Mouse (Mus musculus): Measurements from ENCODE around the gene Col5a1.

The Col5a1 gene

DNA sequence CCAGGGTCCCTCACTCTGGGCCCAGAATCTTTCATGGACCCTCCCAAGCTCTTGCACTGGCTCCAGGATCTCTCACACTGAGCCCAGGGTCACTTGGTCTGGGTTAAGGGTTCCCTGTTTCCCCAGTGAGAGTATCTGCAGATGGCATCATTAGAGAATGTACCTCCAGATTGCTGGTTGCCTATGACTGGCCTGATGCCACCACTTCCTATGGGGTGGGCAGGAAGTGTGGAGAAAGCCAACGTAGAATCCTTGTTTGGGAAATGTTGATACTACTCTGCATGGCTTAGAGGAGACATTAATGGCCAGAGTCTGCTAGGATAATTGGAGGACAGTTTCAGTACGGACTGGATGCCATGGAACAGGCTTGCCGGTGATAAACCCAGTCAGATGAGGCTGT lies 76.2 kb downstream of the Col5a1 start:
- DNase-seq (ENCODE audit: inconsistent ontology term), result no peak

DNA sequence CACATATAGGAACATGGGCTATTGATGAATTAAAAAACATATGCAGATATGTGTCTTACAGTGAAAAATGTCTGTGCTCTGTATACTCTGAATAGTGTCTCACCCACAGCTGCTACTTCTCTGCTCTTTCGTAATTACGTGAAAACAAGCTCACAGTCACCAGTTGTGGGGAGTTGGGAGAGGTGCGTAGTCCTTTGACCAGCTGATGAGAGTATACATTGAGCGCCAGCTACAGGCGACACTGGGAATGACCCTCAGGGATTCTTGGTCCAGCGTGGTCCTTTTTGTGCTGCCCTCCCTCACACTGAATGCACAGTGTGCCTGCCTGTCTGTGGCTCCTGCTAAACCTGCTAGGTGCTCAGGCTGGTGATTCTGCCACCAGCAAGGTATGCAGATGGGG lies 82.9 kb downstream of the Col5a1 start:
- peak; percentile 28 for DNase-seq (ENCODE audit: inconsistent ontology term)

DNA sequence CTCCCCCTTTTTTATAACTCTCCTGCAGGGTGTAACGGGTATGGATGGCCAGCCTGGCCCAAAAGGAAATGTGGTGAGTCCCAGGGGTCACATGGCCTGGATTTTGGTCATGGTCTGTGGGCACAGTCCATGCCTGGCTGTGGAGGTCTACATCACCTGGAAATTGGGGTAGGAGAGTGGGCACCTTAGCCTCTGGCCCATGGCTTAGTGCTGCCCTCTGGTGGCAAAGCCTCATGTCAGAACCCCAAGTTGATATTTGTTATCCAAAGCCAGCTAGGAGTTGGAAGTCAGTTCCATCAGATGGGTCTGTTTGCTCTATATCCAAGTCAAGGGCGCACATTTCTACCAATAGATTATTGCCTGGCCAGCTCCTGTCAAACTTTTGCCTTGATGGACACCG lies 87.6 kb downstream of the Col5a1 start:
- peak; percentile 24 for DNase-seq (ENCODE audit: inconsistent ontology term)

DNA sequence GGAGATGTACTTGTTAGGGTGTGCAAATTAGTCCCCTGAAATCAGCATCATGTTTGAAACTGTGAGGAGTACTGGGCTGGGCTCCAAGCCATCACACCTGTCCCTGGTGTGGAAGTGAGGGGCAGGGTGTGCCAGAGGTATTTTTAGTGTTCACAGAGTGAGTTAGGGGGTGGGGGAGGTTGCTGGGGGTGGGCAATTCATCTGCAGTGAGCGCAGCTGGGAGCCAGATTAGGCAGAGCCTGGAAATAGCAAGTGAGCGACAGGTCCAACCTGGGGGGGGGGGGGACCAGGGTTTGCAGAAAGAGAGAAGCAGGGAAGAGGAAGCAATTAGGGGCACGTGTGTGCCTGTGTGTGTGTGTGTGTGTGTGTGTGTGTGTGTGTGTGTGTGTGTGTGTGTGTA lies 89.6 kb downstream of the Col5a1 start:
- no peak for DNase-seq (ENCODE audit: inconsistent ontology term)

DNA sequence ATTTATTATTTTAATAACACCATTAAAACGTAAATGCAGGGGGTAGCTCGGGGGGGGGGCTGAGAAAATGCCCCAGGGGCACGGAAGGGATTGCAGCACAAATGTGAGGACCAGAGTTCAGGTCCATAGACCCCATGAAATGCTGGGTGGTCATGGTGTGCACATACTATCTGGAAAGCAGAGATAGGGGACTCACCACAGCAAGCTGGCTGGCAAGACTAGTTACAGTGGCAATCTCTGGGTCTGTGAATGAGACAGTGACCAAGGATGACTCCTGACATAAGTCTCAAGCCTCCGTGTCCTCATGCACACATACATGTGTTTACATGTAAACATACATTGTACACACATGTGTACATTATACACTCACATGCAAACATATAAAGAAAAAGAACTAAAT lies 90.3 kb downstream of the Col5a1 start:
- no peak for DNase-seq (ENCODE audit: inconsistent ontology term)

DNA sequence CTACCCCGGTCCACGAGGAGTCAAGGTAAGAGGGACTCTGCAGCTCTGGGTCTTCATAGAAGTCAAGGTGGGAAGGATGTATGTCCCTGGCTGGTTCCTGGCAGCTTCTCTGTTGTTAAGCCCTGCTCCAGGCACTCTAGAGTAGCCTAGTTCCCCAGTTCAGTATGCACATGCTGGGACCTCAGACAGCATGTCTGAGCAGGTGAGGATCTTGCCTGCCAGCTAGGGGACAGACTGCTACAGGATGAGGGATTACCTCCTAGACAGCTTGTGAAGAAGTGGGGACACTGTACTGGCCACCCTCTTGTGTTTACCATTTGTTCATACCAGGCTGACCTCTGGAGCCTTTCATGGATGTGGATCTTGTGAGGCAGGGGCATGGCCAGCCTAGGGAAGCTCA lies 94.8 kb downstream of the Col5a1 start:
- no peak for DNase-seq (ENCODE audit: inconsistent ontology term)

DNA sequence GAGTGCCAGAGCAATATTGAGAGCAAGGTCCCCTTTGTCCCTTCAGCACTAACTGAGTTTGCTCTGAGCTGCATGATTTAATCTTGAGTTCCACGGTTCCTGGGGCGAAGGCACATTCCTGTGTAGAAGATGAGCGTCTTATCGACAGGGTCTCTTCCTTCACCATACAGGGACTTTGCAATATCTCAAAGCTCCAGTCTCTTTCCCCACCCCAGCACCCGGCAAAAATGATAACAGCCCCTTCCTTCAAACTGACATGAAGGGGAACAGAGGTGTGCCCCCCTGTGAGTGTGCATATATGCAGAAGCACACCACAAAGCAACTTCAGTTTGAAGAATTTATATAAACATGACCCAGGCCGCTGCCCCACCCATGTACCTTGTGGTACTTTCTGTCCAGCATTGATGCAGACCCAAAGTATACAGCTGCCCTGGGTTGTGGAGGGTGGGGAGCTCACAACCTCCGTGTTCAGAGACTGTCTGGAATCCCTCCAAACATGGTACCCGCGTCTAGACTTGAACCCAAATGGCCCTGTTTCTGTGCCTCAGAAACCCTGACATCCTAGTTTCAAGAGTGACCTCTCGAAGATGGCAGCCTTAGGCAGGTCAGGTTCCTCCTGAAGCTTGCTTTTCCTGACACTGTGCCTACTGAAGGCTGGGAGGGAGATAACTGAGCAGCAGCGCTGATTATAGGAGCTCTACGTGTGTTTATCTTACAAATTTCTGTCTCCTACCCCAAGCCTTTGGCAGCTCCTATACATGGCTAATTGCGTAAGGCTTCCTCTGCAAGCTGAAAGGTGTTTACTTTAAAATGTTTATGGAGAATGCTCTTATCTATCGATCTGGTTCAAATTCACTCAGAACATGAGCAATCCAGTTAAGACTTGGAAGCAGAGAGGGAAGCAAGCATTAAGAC lies 95.7 kb downstream of the Col5a1 start:
- DNase-seq (ENCODE audit: inconsistent ontology term), result no peak

DNA sequence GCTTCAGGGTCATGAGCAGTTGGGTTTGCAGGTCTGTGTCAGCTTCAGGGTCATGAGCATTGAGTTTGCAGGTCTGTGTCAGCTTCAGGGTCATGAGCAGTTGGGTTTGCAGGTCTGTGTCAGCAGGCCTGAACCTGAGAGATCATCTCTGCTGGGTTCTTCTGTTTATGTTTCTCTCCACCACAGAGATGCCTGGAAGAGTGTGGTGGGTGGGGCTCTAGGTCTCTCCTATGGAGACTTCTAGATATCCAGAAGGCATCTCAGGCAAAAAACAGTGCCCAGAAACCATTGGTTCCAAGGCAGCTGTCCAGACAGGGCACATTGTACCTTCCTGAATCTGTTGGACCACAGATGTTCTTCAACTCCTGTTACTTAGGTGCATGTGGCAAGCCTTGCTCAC lies 96.9 kb downstream of the Col5a1 start:
- DNase-seq (ENCODE audit: inconsistent ontology term), result no peak

DNA sequence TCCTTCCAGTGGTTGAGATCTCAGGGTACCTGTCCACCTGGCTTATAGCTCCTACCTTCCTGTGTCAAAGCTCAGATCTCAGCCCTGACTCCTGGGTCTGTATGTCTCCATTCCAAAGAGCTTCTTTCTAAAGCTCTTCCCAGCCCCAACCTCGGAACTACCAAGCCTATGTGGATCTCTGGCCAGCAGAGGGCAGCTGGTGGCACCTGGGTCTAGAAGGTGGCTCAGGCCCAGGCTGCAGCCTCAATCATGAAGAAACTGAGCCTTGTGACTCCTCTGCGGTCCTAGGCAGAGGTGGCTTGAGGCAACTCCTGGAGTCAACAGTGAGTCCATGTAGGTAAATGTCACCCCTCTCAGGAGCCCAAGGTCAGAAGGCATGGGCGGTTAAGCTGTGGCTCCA lies 97.7 kb downstream of the Col5a1 start:
- no peak for DNase-seq (ENCODE audit: inconsistent ontology term)

DNA sequence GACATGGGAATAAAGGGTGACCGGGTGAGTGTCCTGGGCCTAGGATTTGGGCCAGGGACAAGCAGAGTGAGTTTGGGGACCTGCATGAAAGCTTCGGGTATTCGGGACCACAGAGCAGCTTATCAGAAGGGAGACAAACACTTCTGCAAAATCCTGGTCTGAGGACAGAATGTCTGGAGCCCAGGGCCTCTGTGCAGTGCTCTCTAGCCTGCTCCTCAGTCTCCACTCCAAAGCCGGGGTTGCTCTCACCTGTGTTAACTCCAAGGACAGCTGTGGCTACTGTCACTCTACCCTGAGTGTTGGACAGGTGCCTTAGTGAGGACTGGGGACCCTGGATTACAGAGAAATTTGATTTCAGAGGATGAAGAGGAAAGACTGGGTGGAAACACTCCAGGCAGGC lies 100.5 kb downstream of the Col5a1 start:
- DNase-seq (ENCODE audit: inconsistent ontology term), result no peak

DNA sequence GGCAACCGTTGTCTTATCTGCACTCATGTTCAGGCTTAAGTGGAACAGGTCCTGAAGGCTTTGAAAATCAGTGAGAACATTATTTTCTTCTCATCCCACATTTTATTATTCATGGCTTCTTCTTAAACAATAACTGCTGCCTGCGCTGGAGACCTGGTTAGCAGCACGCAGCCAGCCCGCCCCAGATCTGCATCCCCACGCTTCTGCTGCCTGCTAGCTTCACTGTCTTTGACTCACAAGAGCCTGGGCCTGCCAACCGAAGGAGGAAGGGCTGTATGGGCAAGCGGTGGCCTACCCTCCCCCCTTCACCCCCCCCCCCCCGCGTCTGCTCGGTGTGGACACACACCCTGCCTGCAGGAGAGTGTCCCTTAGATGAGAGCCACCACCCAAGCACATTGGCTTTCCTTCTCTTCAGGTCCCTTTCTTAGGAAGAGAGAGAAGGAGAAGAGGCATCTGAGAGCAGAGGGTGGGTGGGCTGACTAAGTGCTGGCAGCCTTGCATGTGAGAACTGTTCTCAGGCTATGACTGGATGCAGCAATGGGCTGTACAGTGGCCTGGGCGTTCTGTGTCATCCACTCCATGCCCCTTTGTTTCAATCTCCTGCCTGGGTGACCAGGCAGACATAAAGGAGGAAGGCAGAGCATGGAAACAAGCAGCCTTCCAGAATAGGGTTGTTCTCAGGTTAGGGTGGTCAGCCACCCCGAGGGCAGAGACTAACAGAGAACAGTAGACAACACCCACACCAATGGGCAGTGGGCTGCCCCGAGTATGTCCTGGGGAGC lies 104.4 kb downstream of the Col5a1 start:
- peak; percentile 11 for DNase-seq (ENCODE audit: inconsistent ontology term)

DNA sequence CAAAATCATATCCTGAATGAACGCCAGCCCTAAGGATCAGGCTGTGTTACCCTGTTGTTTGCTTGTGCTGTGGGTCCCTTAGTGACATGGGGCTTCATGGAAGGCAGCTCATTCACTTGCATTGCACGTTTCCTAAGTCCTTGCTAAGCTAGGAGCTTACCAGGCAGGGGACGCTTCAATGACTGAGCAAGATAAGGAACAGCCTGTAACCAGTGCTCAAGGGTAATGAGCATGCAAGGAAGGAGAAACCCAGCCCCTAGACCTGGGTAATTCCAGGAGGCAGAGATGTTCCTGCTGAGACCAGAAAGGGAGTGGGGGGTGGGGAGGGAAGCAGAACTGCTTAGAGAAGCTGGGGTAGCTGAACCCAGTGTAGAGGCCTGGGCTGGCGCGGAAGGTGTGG lies 107.2 kb downstream of the Col5a1 start:
- no peak for DNase-seq (ENCODE audit: inconsistent ontology term)

DNA sequence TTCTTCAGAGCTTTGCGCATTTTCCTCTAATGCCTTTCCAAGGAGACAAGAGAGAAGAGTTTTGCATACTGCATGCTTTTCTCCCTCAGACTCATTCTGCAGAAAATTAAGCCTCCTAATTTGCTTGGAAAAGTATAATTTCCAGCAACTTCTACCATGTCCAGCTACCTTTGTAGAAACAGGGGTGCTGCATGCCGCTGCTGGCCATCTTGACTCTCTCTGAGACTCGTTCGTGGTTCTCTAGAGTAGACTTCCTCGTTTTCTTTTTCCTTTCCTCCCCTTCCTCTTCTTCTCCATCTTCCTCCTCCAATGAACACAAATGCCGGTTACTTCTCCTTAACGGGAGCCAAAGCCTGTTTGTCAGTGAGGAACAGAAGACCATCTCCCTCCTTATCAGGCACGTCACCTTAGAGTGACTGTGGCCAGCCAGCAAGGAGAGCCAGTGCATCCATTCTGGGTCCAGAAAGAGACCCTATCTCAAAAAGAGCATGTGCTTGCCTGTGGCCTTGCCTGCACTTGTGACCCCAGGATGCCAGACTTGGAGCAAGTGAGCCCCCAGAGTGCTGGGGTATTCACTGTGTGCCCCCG lies 113.9 kb downstream of the Col5a1 start:
- DNase-seq (ENCODE audit: inconsistent ontology term), result no peak

DNA sequence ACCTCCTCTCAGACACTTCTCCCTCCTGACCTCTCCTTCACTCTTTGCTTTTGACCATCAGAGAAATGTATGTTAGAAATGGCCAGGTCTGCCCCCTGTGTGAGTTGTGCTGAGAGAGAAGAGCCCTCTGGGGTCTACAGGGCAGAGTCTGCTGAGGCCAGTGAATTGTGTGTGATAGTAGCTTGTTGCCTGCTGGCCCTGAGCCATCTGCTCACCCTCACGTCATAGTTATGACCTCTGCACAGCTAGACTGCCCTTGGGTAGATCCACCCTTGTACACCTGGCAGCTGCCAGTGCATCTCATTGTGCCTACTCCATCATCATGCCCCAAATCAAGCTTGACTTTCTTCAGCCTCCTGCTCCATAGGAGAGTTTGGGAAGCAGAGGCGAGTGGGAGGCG lies 114.4 kb downstream of the Col5a1 start:
- DNase-seq (ENCODE audit: inconsistent ontology term), result no peak

DNA sequence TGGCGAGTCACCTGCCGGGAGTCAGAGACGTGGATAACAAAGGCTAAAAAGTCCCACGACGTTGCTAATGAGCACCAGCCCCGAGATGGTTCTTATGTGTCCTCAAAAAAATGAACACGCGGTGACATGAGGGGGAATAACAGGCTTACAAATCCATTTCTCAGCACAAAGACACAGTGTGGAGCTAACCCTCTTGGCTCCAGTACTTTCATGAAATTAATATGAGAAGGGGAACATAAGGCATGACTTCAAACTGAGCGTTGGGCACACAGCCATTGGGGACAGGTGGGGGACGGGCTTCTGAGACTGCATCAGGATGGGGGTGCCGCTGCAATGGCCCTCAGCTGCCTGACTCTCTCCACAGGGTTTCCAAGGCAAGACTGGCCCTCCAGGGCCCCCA lies 115.0 kb downstream of the Col5a1 start:
- DNase-seq (ENCODE audit: inconsistent ontology term), result no peak

DNA sequence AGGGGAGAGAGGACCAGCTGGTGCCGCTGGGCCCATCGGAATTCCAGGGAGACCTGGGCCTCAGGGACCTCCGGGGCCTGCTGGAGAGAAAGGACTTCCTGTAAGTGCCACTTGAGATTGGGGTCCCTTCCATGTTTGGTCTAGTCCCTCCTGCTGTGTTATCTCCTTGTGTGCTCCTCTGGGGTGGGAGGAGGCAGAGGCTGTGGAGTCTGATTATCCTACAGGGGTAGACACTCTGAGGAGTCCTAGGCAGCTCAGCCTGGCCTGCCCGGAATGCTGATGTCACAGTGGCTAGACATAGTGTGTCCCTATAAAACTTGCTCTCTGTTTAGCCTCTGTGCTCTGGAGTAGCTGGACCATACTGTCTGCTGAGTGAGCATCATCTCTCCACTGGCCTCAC lies 119.0 kb downstream of the Col5a1 start:
- no peak for DNase-seq (ENCODE audit: inconsistent ontology term)

DNA sequence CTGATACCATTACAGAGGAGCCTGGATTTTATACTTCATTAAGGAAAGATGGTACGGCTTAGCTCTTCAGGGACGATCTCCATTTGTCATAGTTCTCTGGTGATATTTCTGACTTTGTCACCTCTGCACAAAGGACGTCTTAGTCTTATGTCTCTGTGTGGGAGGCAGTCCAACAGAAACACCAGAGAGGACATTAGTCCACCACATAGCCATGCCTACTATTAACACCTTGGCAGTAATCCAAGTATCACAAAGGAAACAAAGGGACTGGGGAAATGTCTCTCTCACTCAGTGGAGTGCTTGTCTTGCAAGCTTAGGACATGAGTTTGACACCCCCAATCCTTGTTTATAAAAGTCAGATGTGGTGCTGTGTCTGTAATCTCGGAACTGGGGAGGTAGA lies 122.0 kb downstream of the Col5a1 start:
- peak; percentile 58 for DNase-seq (ENCODE audit: inconsistent ontology term)

DNA sequence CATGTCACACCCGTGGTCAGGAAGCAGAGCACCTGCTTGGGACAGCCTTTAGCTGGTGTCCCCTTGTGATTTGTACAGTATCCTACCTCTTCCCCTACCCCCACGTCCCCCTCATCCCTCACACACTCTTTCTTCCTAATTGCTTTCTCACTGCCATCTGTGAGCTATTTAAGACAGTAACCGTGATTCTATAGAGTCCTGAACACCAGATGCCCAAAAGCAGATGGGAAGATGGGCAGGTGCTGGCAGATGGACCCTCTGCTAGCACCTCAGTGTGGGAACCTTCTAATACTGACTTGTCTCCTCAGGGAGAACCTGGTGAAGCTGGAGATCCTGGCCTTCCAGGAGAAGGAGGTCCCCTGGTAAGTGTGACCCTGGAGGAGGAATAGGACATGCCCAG lies 126.1 kb downstream of the Col5a1 start:
- DNase-seq (ENCODE audit: inconsistent ontology term), result no peak

DNA sequence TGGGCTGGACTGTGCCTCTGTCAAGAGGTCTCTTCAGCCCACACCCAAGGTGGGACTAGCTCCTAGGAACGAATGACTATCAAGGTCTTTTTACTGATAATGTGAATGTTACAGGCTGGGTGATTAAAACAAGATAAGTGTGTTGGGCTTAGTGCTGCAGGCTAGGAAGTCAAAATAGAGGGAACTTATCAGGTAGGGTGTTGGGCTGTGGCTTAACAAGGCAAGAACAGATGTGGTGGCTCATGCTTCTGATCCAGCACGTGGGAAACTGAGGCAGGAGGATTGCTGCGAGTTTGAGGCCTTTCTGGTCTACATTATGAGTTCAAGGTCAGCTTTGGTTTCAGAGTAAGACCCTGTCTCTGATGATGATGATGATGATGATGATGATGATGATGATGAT lies 128.6 kb downstream of the Col5a1 start:
- no peak for DNase-seq (ENCODE audit: inconsistent ontology term)

DNA sequence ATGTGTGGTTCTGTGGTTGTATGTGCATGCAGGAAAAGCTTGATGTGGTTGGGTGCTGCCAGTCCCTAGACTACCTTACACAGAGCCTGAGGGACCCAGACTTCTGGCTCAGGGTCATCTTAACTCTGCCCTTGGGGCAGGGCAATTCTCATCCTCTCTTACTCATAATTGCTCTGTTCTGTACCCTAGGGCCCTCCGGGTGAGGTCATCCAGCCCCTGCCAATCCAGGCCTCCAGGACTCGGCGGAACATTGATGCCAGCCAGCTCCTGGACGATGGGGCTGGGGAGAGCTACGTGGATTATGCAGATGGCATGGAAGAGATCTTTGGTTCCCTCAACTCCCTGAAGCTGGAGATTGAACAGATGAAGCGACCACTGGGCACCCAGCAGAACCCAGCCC lies 138.2 kb downstream of the Col5a1 start:
- no peak for DNase-seq (ENCODE audit: inconsistent ontology term)

DNA sequence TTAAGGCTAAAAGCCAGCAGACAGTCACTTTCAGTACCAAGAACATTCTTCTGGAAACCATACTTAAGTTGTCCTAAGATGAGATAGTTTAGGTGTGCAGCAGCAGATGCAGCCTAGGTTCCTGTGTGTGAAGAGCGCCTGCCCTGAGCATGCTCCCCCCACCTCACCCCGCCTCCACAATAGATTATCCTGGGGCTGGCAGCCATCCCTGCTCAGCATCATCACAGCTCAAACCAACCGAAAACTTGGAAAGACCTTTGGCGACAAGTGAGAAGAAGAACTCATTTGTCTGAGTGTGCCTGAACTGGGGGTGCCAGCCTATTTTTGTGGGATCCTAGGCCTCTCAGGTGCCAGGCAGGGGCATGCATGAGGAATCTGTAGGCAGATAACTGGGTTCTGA lies 139.6 kb downstream of the Col5a1 start:
- DNase-seq (ENCODE audit: inconsistent ontology term), result peak; percentile 13

DNA sequence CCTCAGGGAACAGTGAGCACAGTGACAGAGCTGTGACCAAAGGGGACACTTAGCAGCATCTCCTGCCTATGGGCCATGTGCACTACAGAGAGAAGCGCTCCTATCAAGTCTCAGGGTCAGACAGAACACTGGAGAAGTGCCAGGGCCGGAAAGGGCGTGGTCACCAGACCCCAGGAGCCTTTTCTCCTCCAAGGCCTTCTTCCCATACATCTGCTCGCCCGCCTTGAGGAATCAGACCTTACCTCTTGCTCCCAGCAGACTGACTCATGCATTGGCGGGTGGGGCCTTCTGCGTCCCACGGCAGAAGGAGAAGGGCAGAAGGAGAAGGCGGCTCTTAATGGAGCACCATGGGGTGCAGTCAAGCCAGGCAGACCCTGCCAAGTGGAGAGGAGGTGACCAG lies 145.6 kb downstream of the Col5a1 start:
- no peak for DNase-seq (ENCODE audit: inconsistent ontology term)

DNA sequence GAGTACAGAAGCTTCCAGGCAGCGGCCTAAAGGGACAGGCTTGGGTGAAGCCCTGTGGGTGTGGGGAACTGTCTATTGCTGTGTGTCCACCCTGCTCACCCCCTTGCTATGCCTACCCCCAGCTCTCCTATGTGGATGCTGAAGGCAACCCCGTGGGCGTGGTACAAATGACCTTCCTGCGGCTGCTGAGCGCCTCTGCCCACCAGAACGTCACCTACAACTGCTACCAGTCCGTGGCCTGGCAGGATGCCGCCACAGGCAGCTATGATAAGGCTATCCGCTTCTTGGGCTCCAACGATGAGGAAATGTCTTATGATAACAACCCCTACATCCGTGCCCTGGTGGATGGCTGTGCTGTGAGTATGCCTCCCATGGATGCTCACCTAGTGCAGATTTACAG lies 146.2 kb downstream of the Col5a1 start:
- DNase-seq (ENCODE audit: inconsistent ontology term), result no peak

Data from Muller cell, postnatal 12 days (primary cell).